Mouse (Mus musculus): ENCODE results near the gene Tspan11. TPM values are rescaled to one million over a fixed set of nuclear protein-coding genes. Genes with fewer than 3 reads are reported as not detected.

Tspan11 gene
- polyA plus RNA-seq, 1 experiment from 2014 or later: 8.6 TPM

- Histone ChIP-seq H3K27me3 (no peaks in the 10 kb centered on the region), H3K9ac (no peak overlapping the region), H3K36me3 (no peaks in the 10 kb centered on the region), H3K9me3 (no peaks in the 10 kb centered on the region), H3K4me3 (no peak overlapping the region), H3K4me2 (no peak overlapping the region), H3K27ac (peak overlapping the region; percentile 55), H3K4me1 (replicated peaks) (peaks cover 26% of the 10 kb centered on the region)
- ATAC-seq (ENCODE audit: low FRiP score): peak; percentile 41; the same call in 1 of the 2 replicates
- WGBS: 42% methylated on average over 9 of the region's 9 CpGs
Measured at GRCm38 (mm10) chr6:127855711-127856295, 31.6 kb upstream of the Tspan11 start.

- no peaks in the 10 kb centered on the region for H3K27me3 ChIP-seq
- WGBS: 39% methylated on average over 9 of the region's 9 CpGs
Measured at GRCm38 (mm10) chr6:127861951-127862350, 25.4 kb upstream of the Tspan11 start.

GRCm38 (mm10) chr6:127865391-127865790 is 22.0 kb upstream of the Tspan11 start:
- ATAC-seq (ENCODE audit: low FRiP score): no peak
- Histone ChIP-seq H3K9ac (no peak overlapping the region), H3K27me3 (no peaks in the 10 kb centered on the region), H3K4me2 (no peak overlapping the region), H3K4me3 (no peak overlapping the region), H3K36me3 (no peaks in the 10 kb centered on the region), H3K9me3 (no peaks in the 10 kb centered on the region), H3K27ac (no peak overlapping the region), H3K4me1 (replicated peaks) (peaks cover 4% of the 10 kb centered on the region; the same call in 1 of the 2 replicates)
- WGBS: 84% methylated on average over 4 of the region's 4 CpGs

More at GRCm38 (mm10) chr6:127861951-127862350, 25.4 kb upstream of the Tspan11 start:
- H3K9ac ChIP-seq: no peak overlapping the region
- ATAC-seq (ENCODE audit: low FRiP score): no peak
- H3K4me1 ChIP-seq (replicated peaks): peaks cover 4% of the 10 kb centered on the region; the same call in 1 of the 2 replicates
- H3K9me3 ChIP-seq: no peaks in the 10 kb centered on the region
- H3K4me3 ChIP-seq: no peak overlapping the region
- no peaks in the 10 kb centered on the region for H3K36me3 ChIP-seq
- no peak overlapping the region for H3K4me2 ChIP-seq
- no peak overlapping the region for H3K27ac ChIP-seq

GRCm38 (mm10) chr6:127868546-127868945 is 18.8 kb upstream of the Tspan11 start:
- WGBS: 64% methylated on average over 8 of the region's 8 CpGs
- H3K36me3 ChIP-seq: no peaks in the 10 kb centered on the region
- H3K9me3 ChIP-seq: 0 out of 2 replicates have a peak, but pooled peaks cover 6% of the 10 kb centered on the region
- H3K4me3 ChIP-seq: no peak overlapping the region
- no peak overlapping the region for H3K4me2 ChIP-seq
- H3K27ac ChIP-seq: no peak overlapping the region
- no peak for ATAC-seq (ENCODE audit: low FRiP score)
- H3K27me3 ChIP-seq: no peaks in the 10 kb centered on the region
- no peak overlapping the region for H3K9ac ChIP-seq
- no peaks in the 10 kb centered on the region for H3K4me1 ChIP-seq (replicated peaks)

- WGBS: 84% methylated on average over 7 of the region's 7 CpGs
- Histone ChIP-seq H3K4me1 (replicated peaks) (no peaks in the 10 kb centered on the region), H3K9me3 (0 out of 2 replicates have a peak, but pooled peaks cover 6% of the 10 kb centered on the region), H3K36me3 (no peaks in the 10 kb centered on the region), H3K9ac (no peak overlapping the region), H3K4me3 (no peak overlapping the region), H3K27me3 (no peaks in the 10 kb centered on the region), H3K4me2 (no peak overlapping the region), H3K27ac (no peak overlapping the region)
- no peak for ATAC-seq (ENCODE audit: low FRiP score)
Measured at GRCm38 (mm10) chr6:127869121-127869520, 18.3 kb upstream of the Tspan11 start.

GRCm38 (mm10) chr6:127870345-127871324 is 16.8 kb upstream of the Tspan11 start:
- WGBS: 83% methylated on average over 12 of the region's 12 CpGs
- Histone ChIP-seq H3K4me2 (no peak overlapping the region), H3K27ac (no peak overlapping the region), H3K4me3 (no peak overlapping the region), H3K4me1 (replicated peaks) (no peaks in the 10 kb centered on the region), H3K9me3 (0 out of 2 replicates have a peak, but pooled peaks cover 6% of the 10 kb centered on the region), H3K27me3 (no peaks in the 10 kb centered on the region), H3K36me3 (no peaks in the 10 kb centered on the region), H3K9ac (no peak overlapping the region)
- ATAC-seq (ENCODE audit: low FRiP score): no peak

GRCm38 (mm10) chr6:127871436-127871835 is 16.0 kb upstream of the Tspan11 start:
- no peak overlapping the region for H3K4me2 ChIP-seq
- no peaks in the 10 kb centered on the region for H3K4me1 ChIP-seq (replicated peaks)
- H3K9ac ChIP-seq: no peak overlapping the region
- H3K4me3 ChIP-seq: no peak overlapping the region
- H3K36me3 ChIP-seq: no peaks in the 10 kb centered on the region
- no peak overlapping the region for H3K27ac ChIP-seq
- WGBS: 91% methylated on average over 6 of the region's 6 CpGs
- no peak for ATAC-seq (ENCODE audit: low FRiP score)
- H3K27me3 ChIP-seq: no peaks in the 10 kb centered on the region
- H3K9me3 ChIP-seq: 0 out of 2 replicates have a peak, but pooled peaks cover 6% of the 10 kb centered on the region

GRCm38 (mm10) chr6:127872581-127872980 is 14.8 kb upstream of the Tspan11 start:
- Histone ChIP-seq H3K36me3 (no peaks in the 10 kb centered on the region), H3K9ac (no peak overlapping the region), H3K4me3 (no peak overlapping the region), H3K4me2 (no peak overlapping the region), H3K9me3 (0 out of 2 replicates have a peak, but pooled peaks cover 6% of the 10 kb centered on the region), H3K27me3 (no peaks in the 10 kb centered on the region), H3K27ac (no peak overlapping the region), H3K4me1 (replicated peaks) (no peaks in the 10 kb centered on the region)
- no peak for ATAC-seq (ENCODE audit: low FRiP score)
- 97% methylated on average over 8 of the region's 8 CpGs for WGBS

GRCm38 (mm10) chr6:127875883-127876282 is 11.5 kb upstream of the Tspan11 start:
- H3K4me1 ChIP-seq (replicated peaks): no peaks in the 10 kb centered on the region
- 77% methylated on average over 11 of the region's 11 CpGs for WGBS
- ATAC-seq (ENCODE audit: low FRiP score): no peak

GRCm38 (mm10) chr6:127876436-127876835 is 11.0 kb upstream of the Tspan11 start:
- 91% methylated on average over 9 of the region's 9 CpGs for WGBS
- ATAC-seq (ENCODE audit: low FRiP score): no peak
- peaks cover 4% of the 10 kb centered on the region; the same call in 1 of the 2 replicates for H3K9me3 ChIP-seq
- H3K9ac ChIP-seq: no peak overlapping the region
- no peak overlapping the region for H3K4me2 ChIP-seq
- no peaks in the 10 kb centered on the region for H3K4me1 ChIP-seq (replicated peaks)
- no peak overlapping the region for H3K4me3 ChIP-seq
- H3K27me3 ChIP-seq: no peaks in the 10 kb centered on the region
- no peak overlapping the region for H3K27ac ChIP-seq
- no peaks in the 10 kb centered on the region for H3K36me3 ChIP-seq

More at GRCm38 (mm10) chr6:127875883-127876282, 11.5 kb upstream of the Tspan11 start:
- no peak overlapping the region for H3K9ac ChIP-seq
- peaks cover 7% of the 10 kb centered on the region; the same call in 1 of the 2 replicates for H3K9me3 ChIP-seq
- no peak overlapping the region for H3K4me3 ChIP-seq
- no peak overlapping the region for H3K4me2 ChIP-seq
- H3K27me3 ChIP-seq: no peaks in the 10 kb centered on the region
- no peak overlapping the region for H3K27ac ChIP-seq
- no peaks in the 10 kb centered on the region for H3K36me3 ChIP-seq

GRCm38 (mm10) chr6:127877026-127877425 is 10.4 kb upstream of the Tspan11 start:
- H3K27ac ChIP-seq: no peak overlapping the region
- no peaks in the 10 kb centered on the region for H3K4me1 ChIP-seq (replicated peaks)
- no peak overlapping the region for H3K4me3 ChIP-seq
- H3K27me3 ChIP-seq: no peaks in the 10 kb centered on the region
- H3K36me3 ChIP-seq: no peaks in the 10 kb centered on the region
- no peak overlapping the region for H3K9ac ChIP-seq
- peaks cover 4% of the 10 kb centered on the region; the same call in 1 of the 2 replicates for H3K9me3 ChIP-seq
- no peak overlapping the region for H3K4me2 ChIP-seq
- 78% methylated on average over 12 of the region's 12 CpGs for WGBS
- ATAC-seq (ENCODE audit: low FRiP score): no peak

GRCm38 (mm10) chr6:127879472-127879871 is 7.9 kb upstream of the Tspan11 start:
- no peaks in the 10 kb centered on the region for H3K4me1 ChIP-seq (replicated peaks)
- H3K9me3 ChIP-seq: peaks cover 4% of the 10 kb centered on the region; the same call in 1 of the 2 replicates
- 91% methylated on average over 6 of the region's 6 CpGs for WGBS
- H3K9ac ChIP-seq: no peak overlapping the region
- H3K27ac ChIP-seq: no peak overlapping the region
- H3K4me2 ChIP-seq: no peak overlapping the region
- H3K36me3 ChIP-seq: no peaks in the 10 kb centered on the region
- H3K27me3 ChIP-seq: 0 out of 2 replicates have a peak, but pooled peaks cover 2% of the 10 kb centered on the region
- H3K4me3 ChIP-seq: no peak overlapping the region
- no peak for ATAC-seq (ENCODE audit: low FRiP score)
